Mouse (Mus musculus) G1E (cell line): ENCODE results near the gene Lrpap1. TPM values are rescaled to one million over a fixed set of nuclear protein-coding genes. Genes with fewer than 3 reads are reported as not detected.

Source experiments
- ATAC-seq: 2 replicates; pipeline ENCODE4 v1.8.0; 2016; ENCODE audit warnings: mild to moderate bottlenecking; ENCODE audit not compliant: insufficient number of reproducible peaks, poor library complexity, low FRiP score, severe bottlenecking; ENCODE audit errors: extremely low read depth
- DNase-seq: peaks from one replicate; pipeline ENCODE4 v3.0.0; 2012; ENCODE audit warnings: low spot score
- H3K27me3 ChIP-seq: 2 replicates; pipeline ENCODE4 v1.6.1; 2012; ENCODE audit warnings: mild to moderate bottlenecking, low read length, inconsistent platforms; ENCODE audit not compliant: insufficient read depth
- H3K36me3 ChIP-seq: replicated peaks from 2 replicates; pipeline ENCODE3; 2012; ENCODE audit warnings: mild to moderate bottlenecking, inconsistent platforms
- H3K4me1 ChIP-seq: 2 replicates; pipeline ENCODE4 v1.6.1; 2012; ENCODE audit warnings: low read depth, low read length, inconsistent platforms, mixed read lengths; ENCODE audit not compliant: insufficient read depth
- H3K4me3 ChIP-seq: 2 replicates; pipeline ENCODE4 v1.5.1; 2012; ENCODE audit warnings: low read depth, mild to moderate bottlenecking, inconsistent platforms, low read length, moderate library complexity, mixed read lengths
- H3K9me3 ChIP-seq: replicated peaks from 2 replicates; pipeline ENCODE4 v1.6.1; 2012; ENCODE audit warnings: inconsistent platforms
- CTCF ChIP-seq: IDR thresholded peaks from 2 replicates; pipeline ENCODE4 v1.5.1; 2012; ENCODE audit warnings: low read depth, low read length, inconsistent platforms, mixed read lengths
- GATA1 ChIP-seq: IDR thresholded peaks from 2 replicates; pipeline ENCODE4 v1.6.1; 2012; ENCODE audit warnings: borderline replicate concordance, low read length, inconsistent platforms, mixed read lengths
- GATA2 ChIP-seq: IDR thresholded peaks from 2 replicates; pipeline ENCODE4 v1.6.1; 2012; ENCODE audit warnings: low read depth, low read length, inconsistent platforms, borderline replicate concordance
- POLR2AphosphoS5 ChIP-seq: IDR thresholded peaks from 2 replicates; pipeline ENCODE4 v1.6.1; 2012; ENCODE audit warnings: low read depth, low read length, inconsistent platforms; ENCODE audit not compliant: insufficient replicate concordance
- TAL1 ChIP-seq: conservative IDR thresholded peaks from 2 replicates; pipeline ENCODE4 v1.6.1; 2012; ENCODE audit warnings: low read depth, low read length, inconsistent platforms, mixed read lengths
- polyA plus RNA-seq: library from polyadenylated mRNA; stranded (reverse); fragments of >175 nt; gene quantifications from 2 replicates; pipeline ENCODE4 v1.2.3, GENCODE M21; 2012
- total RNA-seq, 2 experiments: library from RNA; stranded (forward) in 1 of 2; stranded (reverse) in 1 of 2; fragments of 200-1000 nt in 1 of 2; fragments of >200 nt in 1 of 2; fragmentation: Nextera tagmentation in 1 of 2; gene quantifications; 2 replicates each; pipeline ENCODE4 v1.2.3; 2014 to 2017

Gene Lrpap1
- total and polyA plus RNA-seq, 3 experiments = 17.5 to 42.5 (median 20.8) TPM

GRCm38 (mm10) chr5:35112444-35112843 lies 6.9 kb upstream of the Lrpap1 start:
- DNase-seq = no peak
- TF ChIP-seq POLR2AphosphoS5 = no peak
- TF ChIP-seq TAL1 = no peak
- TF ChIP-seq CTCF = no peak
- no peak for TF ChIP-seq GATA2
- no peak for TF ChIP-seq GATA1
- peaks cover 32% of the 10 kb centered on the region for H3K27me3 ChIP-seq

GRCm38 (mm10) chr5:35105922-35106298 lies 344 bp upstream of the Lrpap1 start:
- ATAC-seq (no peak), DNase-seq (no peak)
- H3K36me3 ChIP-seq = peaks cover 34% of the 10 kb centered on the region

More at GRCm38 (mm10) chr5:35112444-35112843, 6.9 kb upstream of the Lrpap1 start:
- ATAC-seq = no peak
- Histone ChIP-seq H3K4me1 (0 out of 2 replicates have a peak, but pooled peaks cover 2% of the 10 kb centered on the region), H3K4me3 (no peak overlapping the region), H3K9me3 (no peaks in the 10 kb centered on the region), H3K36me3 (no peaks in the 10 kb centered on the region)

GRCm38 (mm10) chr5:35104183-35104959 lies 1.2 kb downstream of the Lrpap1 start:
- H3K4me3 ChIP-seq = peak overlapping the region; percentile 80; the same call in 1 of the 2 replicates
- H3K36me3 ChIP-seq = peaks cover 49% of the 10 kb centered on the region
- no peaks in the 10 kb centered on the region for H3K9me3 ChIP-seq
- ATAC-seq = no peak
- H3K4me1 ChIP-seq = peaks cover 21% of the 10 kb centered on the region
- TF ChIP-seq CTCF (no peak), POLR2AphosphoS5 (no peak), GATA1 (no peak), GATA2 (no peak), TAL1 (no peak)
- peaks cover 18% of the 10 kb centered on the region for H3K27me3 ChIP-seq
- DNase-seq = no peak

More at GRCm38 (mm10) chr5:35105922-35106298, 344 bp upstream of the Lrpap1 start:
- Histone ChIP-seq H3K4me1 (peaks cover 21% of the 10 kb centered on the region), H3K27me3 (peaks cover 22% of the 10 kb centered on the region), H3K9me3 (no peaks in the 10 kb centered on the region), H3K4me3 (peak overlapping the region; percentile 80)
- TF ChIP-seq CTCF (no peak), POLR2AphosphoS5 (no peak), GATA1 (no peak), TAL1 (no peak), GATA2 (no peak)

- ATAC-seq = no peak
- H3K9me3 ChIP-seq = no peaks in the 10 kb centered on the region
- H3K4me1 ChIP-seq = peaks cover 21% of the 10 kb centered on the region
- H3K36me3 ChIP-seq = peaks cover 58% of the 10 kb centered on the region
- TF ChIP-seq CTCF = no peak
- no peak for TF ChIP-seq GATA2
- no peak for TF ChIP-seq TAL1
- no peak for TF ChIP-seq GATA1
- TF ChIP-seq POLR2AphosphoS5 = no peak
- H3K4me3 ChIP-seq = no peak overlapping the region
- peaks cover 18% of the 10 kb centered on the region for H3K27me3 ChIP-seq
- no peak for DNase-seq
Measured at GRCm38 (mm10) chr5:35103528-35103927, 2.0 kb downstream of the Lrpap1 start.

GRCm38 (mm10) chr5:35103086-35103485 lies 2.5 kb downstream of the Lrpap1 start:
- peaks cover 15% of the 10 kb centered on the region for H3K27me3 ChIP-seq
- peaks cover 21% of the 10 kb centered on the region for H3K4me1 ChIP-seq
- no peaks in the 10 kb centered on the region for H3K9me3 ChIP-seq
- DNase-seq = no peak
- H3K4me3 ChIP-seq = no peak overlapping the region
- H3K36me3 ChIP-seq = peaks cover 62% of the 10 kb centered on the region
- ATAC-seq = no peak
- TF ChIP-seq GATA2 (no peak), POLR2AphosphoS5 (no peak)

GRCm38 (mm10) chr5:35091636-35092035 lies 13.9 kb downstream of the Lrpap1 start:
- no peaks in the 10 kb centered on the region for H3K9me3 ChIP-seq
- H3K4me3 ChIP-seq = no peak overlapping the region
- ATAC-seq (no peak), DNase-seq (no peak)
- TF ChIP-seq POLR2AphosphoS5 (no peak), GATA2 (no peak), TAL1 (no peak), GATA1 (no peak), CTCF (no peak)
- peaks cover 3% of the 10 kb centered on the region; the same call in 1 of the 2 replicates for H3K4me1 ChIP-seq
- H3K36me3 ChIP-seq = peaks cover 69% of the 10 kb centered on the region
- H3K27me3 ChIP-seq = peaks cover 4% of the 10 kb centered on the region; the same call in 1 of the 2 replicates
